8 mouse cellular contexts compared by ENCODE assay signal in genomic region chr2:125858521-125859280, GRCm38 (mm10). TPM values are rescaled to one million over a fixed set of nuclear protein-coding genes. Genes with fewer than 3 reads are reported as not detected.
DNase-seq lines count a peak whose midpoint lies in the region; ATAC-seq and TF ChIP-seq lines count a peak whose summit lies in the region.

TSS of gene Galk2 (plus strand) at chr2:125859109.
TSS of gene Cops2 (minus strand) at chr2:125859139.

- peak within 1 kb of the TSS; percentile 6; the same call in 1 of the 2 replicates for H3K27ac ChIP-seq in bone marrow macrophage, adult 2 months (ENCODE audit: insufficient read depth, low read depth, low read length)
- 0 out of 2 replicates have a peak within 1 kb of the TSS, but pooled peaks have one; percentile 7 for H3K27ac ChIP-seq in embryonic fibroblast, embryonic 13.5 days (ENCODE audit: insufficient read depth, low read length)
- H3K27ac ChIP-seq in kidney, embryonic 14.5 days (ENCODE audit: low read depth, low read length) = peak within 1 kb of the TSS; percentile 83
- H3K27ac ChIP-seq in limb, embryonic 15.5 days = peak within 1 kb of the TSS; percentile 80

- no peaks in the 10 kb centered on the region for H3K9me3 ChIP-seq in kidney, embryonic 14.5 days (ENCODE audit: control insufficient read depth, low read length)
- H3K9me3 ChIP-seq in limb, embryonic 15.5 days = no peaks in the 10 kb centered on the region

- ATAC-seq in kidney, embryonic 14.5 days (ENCODE audit: low FRiP score, low TSS enrichment) = peak; percentile 99
- peak; percentile 97 for ATAC-seq in limb, embryonic 15.5 days (ENCODE audit: insufficient number of reproducible peaks, low FRiP score, low TSS enrichment, low read depth)

- DNase-seq in A20 (ENCODE audit: low read depth, low spot score) = peak; percentile 96
- DNase-seq in heart, adult 9 months (ENCODE audit: low spot score in 2 of 2) = peak; percentile 91 to 94
- peak; percentile 79 to 88 for DNase-seq in monocyte, adult 2 months (ENCODE audit: low read depth in 1 of 2, low spot score in 2 of 2)
- peak; percentile 91 to 95 for DNase-seq in spleen, postnatal 36 days (ENCODE audit: low spot score in 2 of 2)

- 0% methylated on average over 50 of the region's 54 CpGs for whole genome bisulfite sequencing in kidney, embryonic 14.5 days
- under 1% methylated on average over 45 of the region's 54 CpGs for WGBS in limb, embryonic 15.5 days

- no peaks in the 10 kb centered on the region for H3K27me3 ChIP-seq in kidney, embryonic 14.5 days (ENCODE audit: control insufficient read depth, insufficient read depth, low read length)
- no peaks in the 10 kb centered on the region for H3K27me3 ChIP-seq in limb, embryonic 15.5 days

- TF ChIP-seq CTCF in bone marrow macrophage, adult 2 months (IDR thresholded peaks at IDR 0.05; ENCODE audit: low read depth, low read length) = no peak
- no peak for TF ChIP-seq CTCF in embryonic fibroblast, embryonic 13.5 days (IDR thresholded peaks at IDR 0.05; ENCODE audit: borderline replicate concordance, insufficient read depth, low read length)

- H3K4me2 ChIP-seq in kidney, embryonic 14.5 days (replicated peaks; ENCODE audit: low read depth, low read length) = peak within 1 kb of the TSS; percentile 59
- peak within 1 kb of the TSS; percentile 49 for H3K4me2 ChIP-seq in limb, embryonic 15.5 days

- peaks cover 6% of the 10 kb centered on the region for H3K4me1 ChIP-seq in bone marrow macrophage, adult 2 months (ENCODE audit: control insufficient read depth, insufficient read depth, low read length)
- H3K4me1 ChIP-seq in embryonic fibroblast, embryonic 13.5 days (ENCODE audit: control insufficient read depth, insufficient read depth, low read length) = peaks cover 3% of the 10 kb centered on the region; the same call in 1 of the 2 replicates
- 0 out of 2 replicates have a peak, but pooled peaks cover 3% of the 10 kb centered on the region for H3K4me1 ChIP-seq in kidney, embryonic 14.5 days (ENCODE audit: control insufficient read depth, insufficient read depth, low read length)
- H3K4me1 ChIP-seq in limb, embryonic 15.5 days = peaks cover 5% of the 10 kb centered on the region; the same call in 1 of the 2 replicates

- TF ChIP-seq POLR2A in bone marrow macrophage, adult 2 months (IDR thresholded peaks at IDR 0.05; ENCODE audit: borderline replicate concordance, low read depth, low read length) = no peak
- peak; percentile 85 for TF ChIP-seq POLR2A in embryonic fibroblast, embryonic 13.5 days (IDR thresholded peaks at IDR 0.05; ENCODE audit: low read depth, low read length)

- H3K9ac ChIP-seq in kidney, embryonic 14.5 days (ENCODE audit: low read depth, low read length) = peak within 1 kb of the TSS; percentile 98
- H3K9ac ChIP-seq in limb, embryonic 15.5 days = peak within 1 kb of the TSS; percentile 97

- peak within 1 kb of the TSS; percentile 80 for H3K4me3 ChIP-seq in bone marrow macrophage, adult 2 months (ENCODE audit: insufficient read depth, low read length)
- H3K4me3 ChIP-seq in embryonic fibroblast, embryonic 13.5 days (ENCODE audit: insufficient read depth, low read length) = peak within 1 kb of the TSS; percentile 97
- H3K4me3 ChIP-seq in kidney, embryonic 14.5 days (ENCODE audit: low read length) = peak within 1 kb of the TSS; percentile 99
- H3K4me3 ChIP-seq in limb, embryonic 15.5 days = peak within 1 kb of the TSS; percentile 99

- no peaks in the 10 kb centered on the region for H3K36me3 ChIP-seq in kidney, embryonic 14.5 days (ENCODE audit: control insufficient read depth, insufficient read depth, low read length)
- no peaks in the 10 kb centered on the region for H3K36me3 ChIP-seq in limb, embryonic 15.5 days

RNA-seq across cellular contexts. Expression of gene Galk2, which starts in this region (rescaled TPM):
- polyA plus RNA-seq in bone marrow macrophage, adult 2 months (2012; ENCODE audit: insufficient read depth, insufficient read length, missing spikeins) = 62.4 and 68.7 TPM in 2 replicates
- 49.5 and 54.1 TPM in 2 replicates for polyA plus RNA-seq in embryonic fibroblast, embryonic 13.5 days (2011; ENCODE audit: insufficient read length, low read depth, missing spikeins)
- 55.8 and 60.0 TPM in 2 replicates for polyA plus RNA-seq in kidney, embryonic 14.5 days (2014; fragmentation: Nextera tagmentation; extraction: Ambion mirVana)
- polyA plus RNA-seq in limb, embryonic 15.5 days (2015; fragmentation: Nextera tagmentation; extraction: Ambion mirVana) = 41.2 and 43.6 TPM in 2 replicates

RNA-seq across cellular contexts. Expression of gene Cops2, which starts in this region (rescaled TPM):
- polyA plus RNA-seq in bone marrow macrophage, adult 2 months (2012; ENCODE audit: insufficient read depth, insufficient read length, missing spikeins) = 79.6 and 91.4 TPM in 2 replicates
- polyA plus RNA-seq in embryonic fibroblast, embryonic 13.5 days (2011; ENCODE audit: insufficient read length, low read depth, missing spikeins) = 196 and 233 TPM in 2 replicates
- polyA plus RNA-seq in kidney, embryonic 14.5 days (2014; fragmentation: Nextera tagmentation; extraction: Ambion mirVana) = 96.6 and 104 TPM in 2 replicates
- 74.7 and 75.6 TPM in 2 replicates for polyA plus RNA-seq in limb, embryonic 15.5 days (2015; fragmentation: Nextera tagmentation; extraction: Ambion mirVana)

Comparison
In these comparisons a context has a peak if more than half of its experiments do, and no peak if none do; other contexts are left out.
1. Peak in every context shown above with its lines: DNase-seq, ATAC-seq, H3K4me3 ChIP-seq and H3K27ac ChIP-seq.
2. H3K27ac ChIP-seq: peak in every context shown above with its lines; median percentile 83 in kidney, embryonic 14.5 days; 80 in limb, embryonic 15.5 days; 7 in embryonic fibroblast, embryonic 13.5 days; 6 in bone marrow macrophage, adult 2 months.